Mouse (Mus musculus): ENCODE results near the gene Il1rap. TPM values are rescaled to one million over a fixed set of nuclear protein-coding genes. Genes with fewer than 3 reads are reported as not detected.

The Il1rap gene
- polyA plus RNA-seq, 1 experiment = 1.3 TPM

DNA sequence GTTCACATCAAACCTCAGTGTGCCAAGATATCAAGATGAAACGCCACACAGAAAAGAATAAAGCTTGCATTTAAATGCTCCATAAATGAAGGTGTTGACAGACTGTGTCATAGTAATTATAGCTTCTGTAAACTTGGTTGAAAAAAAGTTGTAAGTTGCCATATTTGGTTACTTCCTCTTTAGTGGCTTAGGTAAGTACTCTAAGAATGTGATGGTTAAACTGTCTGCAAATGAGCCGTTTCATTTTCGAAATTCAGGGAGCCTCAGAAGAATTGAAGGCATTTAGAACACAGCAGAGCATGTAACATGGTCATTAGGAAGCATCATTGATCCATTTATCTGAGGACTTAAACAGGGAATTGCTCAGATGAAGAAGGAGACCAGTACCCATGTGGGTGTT lies 146.6 kb downstream of the Il1rap start:
- Histone ChIP-seq H3K4me1 (ENCODE audit: control insufficient read depth, insufficient read depth, insufficient read length, low read length) (no peaks in the 10 kb centered on the region), H3K4me3 (ENCODE audit: insufficient read depth, low read depth, low read length) (no peak overlapping the region), H3K27ac (replicated peaks; ENCODE audit: low read depth, low read length) (no peak overlapping the region)

GRCm38 (mm10) chr16:26730941-26731340 lies 149.4 kb downstream of the Il1rap start:
- Histone ChIP-seq H3K4me1 (ENCODE audit: control insufficient read depth, insufficient read depth, insufficient read length, low read length) (no peaks in the 10 kb centered on the region), H3K4me3 (ENCODE audit: insufficient read depth, low read depth, low read length) (no peak overlapping the region), H3K27ac (replicated peaks; ENCODE audit: low read depth, low read length) (no peak overlapping the region)

- Histone ChIP-seq H3K4me3 (ENCODE audit: insufficient read depth, low read depth, low read length) (no peak overlapping the region), H3K27ac (replicated peaks; ENCODE audit: low read depth, low read length) (no peak overlapping the region)
Measured at GRCm38 (mm10) chr16:26732566-26732965, 151.1 kb downstream of the Il1rap start.

GRCm38 (mm10) chr16:26755381-26756155 lies 174.1 kb downstream of the Il1rap start:
- no peak overlapping the region for H3K4me3 ChIP-seq (ENCODE audit: insufficient read depth, low read depth, low read length)
- no peaks in the 10 kb centered on the region for H3K4me1 ChIP-seq (ENCODE audit: control insufficient read depth, insufficient read depth, insufficient read length, low read length)
- no peak overlapping the region for H3K27ac ChIP-seq (replicated peaks; ENCODE audit: low read depth, low read length)

More at GRCm38 (mm10) chr16:26732566-26732965, 151.1 kb downstream of the Il1rap start:
- H3K4me1 ChIP-seq (ENCODE audit: control insufficient read depth, insufficient read depth, insufficient read length, low read length) = no peaks in the 10 kb centered on the region

DNA sequence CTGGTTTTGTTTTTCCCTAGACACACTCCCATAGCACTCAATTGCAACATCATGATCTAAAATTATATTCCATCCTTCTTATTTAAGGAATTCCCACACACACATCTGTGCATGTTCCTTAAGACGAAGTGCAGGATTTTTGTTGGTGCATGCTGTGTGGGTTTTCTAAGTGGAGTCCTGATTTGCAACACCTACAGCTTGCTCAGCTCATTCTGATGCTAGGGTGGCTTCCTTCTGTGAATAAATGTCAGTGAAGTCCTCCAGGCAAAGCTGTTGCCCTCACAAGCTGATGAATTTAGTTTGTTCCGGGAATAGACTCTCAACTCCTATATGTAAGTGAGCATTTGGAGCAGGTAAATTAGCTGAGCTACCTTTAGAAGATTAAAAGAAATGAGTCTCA lies 194.5 kb downstream of the Il1rap start:
- H3K27ac ChIP-seq (replicated peaks; ENCODE audit: low read depth, low read length) = no peak overlapping the region

DNA sequence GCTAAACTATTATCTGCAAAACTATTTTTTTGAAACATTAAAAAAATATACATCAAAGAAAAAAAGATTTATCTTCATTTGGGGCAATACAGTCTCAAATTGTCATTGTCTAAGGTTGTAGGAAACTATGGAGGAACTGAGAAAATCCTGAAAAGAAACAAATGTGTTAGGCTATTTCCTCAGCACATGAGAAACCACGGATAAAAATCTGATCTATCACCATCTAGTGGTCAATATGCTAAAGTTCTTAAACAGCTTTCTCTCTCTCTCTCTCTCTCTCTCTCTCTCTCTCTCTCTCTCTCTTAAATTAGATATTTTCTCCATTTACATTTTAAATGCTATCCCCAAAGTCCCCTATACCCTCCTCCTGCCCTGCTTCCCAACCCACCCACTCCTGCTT lies 195.6 kb downstream of the Il1rap start:
- no peak overlapping the region for H3K27ac ChIP-seq (replicated peaks; ENCODE audit: low read depth, low read length)
- H3K4me3 ChIP-seq (ENCODE audit: insufficient read depth, low read depth, low read length) = no peak overlapping the region
- no peaks in the 10 kb centered on the region for H3K4me1 ChIP-seq (ENCODE audit: control insufficient read depth, insufficient read depth, insufficient read length, low read length)

More for the DNA sequence above, 194.5 kb downstream of the Il1rap start:
- Histone ChIP-seq H3K4me3 (ENCODE audit: insufficient read depth, low read depth, low read length) (no peak overlapping the region), H3K4me1 (ENCODE audit: control insufficient read depth, insufficient read depth, insufficient read length, low read length) (no peaks in the 10 kb centered on the region)

Other genes starting within 250 kb of the Il1rap start
- gene Cldn1, start 209.9 kb upstream of the Il1rap start, polyA plus RNA-seq (2012; ENCODE audit: insufficient read depth, insufficient read length, missing spikeins) = 0.71 and 2.9 TPM in 2 replicates
- not detected in 2 replicates for gene Cldn16, start 118.6 kb upstream of the Il1rap start, polyA plus RNA-seq (2012; ENCODE audit: insufficient read depth, insufficient read length, missing spikeins)
- not detected in 2 replicates for gene Tmem207, start 54.9 kb upstream of the Il1rap start, polyA plus RNA-seq (2012; ENCODE audit: insufficient read depth, insufficient read length, missing spikeins)